Mouse (Mus musculus): ENCODE measurements around the gene S100a4. TPM values are rescaled to one million over a fixed set of nuclear protein-coding genes. Genes with fewer than 3 reads are reported as not detected.

The S100a4 gene
- polyA plus RNA-seq, 1 experiment from 2014 or later = 13.6 TPM

GRCm38 (mm10) chr3:90627807-90628206, 24.2 kb downstream of the S100a4 start:
- 57% methylated on average over 4 of the region's 4 CpGs for WGBS
- peak; percentile 41; the same call in 1 of the 2 replicates for ATAC-seq (ENCODE audit: insufficient read depth, low FRiP score, low read depth)
- Histone ChIP-seq H3K36me3 (no peaks in the 10 kb centered on the region), H3K9me3 (no peaks in the 10 kb centered on the region), H3K4me2 (no peak overlapping the region), H3K4me1 (peaks cover 15% of the 10 kb centered on the region), H3K27me3 (replicated peaks) (no peaks in the 10 kb centered on the region), H3K4me3 (replicated peaks) (no peak overlapping the region), H3K9ac (no peak overlapping the region), H3K27ac (peak overlapping the region; percentile 87; the same call in 1 of the 2 replicates)

DNA sequence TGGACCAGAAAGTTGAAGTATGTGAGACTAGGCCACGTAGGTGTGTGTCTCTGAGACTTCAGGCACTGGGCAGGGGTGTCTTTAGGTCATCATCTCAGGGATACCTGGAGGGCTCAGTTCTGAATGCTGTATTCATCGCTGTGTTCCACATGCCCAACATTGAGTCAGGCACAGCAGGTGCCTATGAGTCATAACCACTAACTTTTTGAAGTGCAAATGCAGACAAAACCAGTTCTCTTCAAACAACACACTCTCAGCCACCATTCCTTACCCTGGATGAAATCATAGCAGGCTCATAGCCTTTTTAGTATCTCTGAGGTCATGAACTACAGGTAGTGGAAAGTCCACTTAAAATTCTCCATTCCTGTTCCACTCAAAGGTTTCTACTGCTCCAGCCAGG, 25.7 kb downstream of the S100a4 start:
- Histone ChIP-seq H3K4me3 (replicated peaks) (no peak overlapping the region), H3K27ac (no peak overlapping the region), H3K36me3 (no peaks in the 10 kb centered on the region), H3K4me1 (no peaks in the 10 kb centered on the region; the same call in 1 of the 2 replicates), H3K9me3 (no peaks in the 10 kb centered on the region), H3K27me3 (replicated peaks) (no peaks in the 10 kb centered on the region), H3K9ac (no peak overlapping the region), H3K4me2 (no peak overlapping the region)
- 0 out of 2 replicates have a peak, but pooled peaks have one; percentile 27 for ATAC-seq (ENCODE audit: insufficient read depth, low FRiP score, low read depth)
- WGBS = 67% methylated on average over 2 of the region's 2 CpGs

GRCm38 (mm10) chr3:90631984-90632383, 28.4 kb downstream of the S100a4 start:
- H3K9me3 ChIP-seq = no peaks in the 10 kb centered on the region
- H3K4me2 ChIP-seq = no peak overlapping the region
- no peak overlapping the region for H3K9ac ChIP-seq
- no peaks in the 10 kb centered on the region for H3K27me3 ChIP-seq (replicated peaks)
- no peaks in the 10 kb centered on the region for H3K4me1 ChIP-seq
- WGBS = 66% methylated on average over 2 of the region's 2 CpGs
- no peak overlapping the region for H3K4me3 ChIP-seq (replicated peaks)
- ATAC-seq (ENCODE audit: insufficient read depth, low FRiP score, low read depth) = no peak
- no peak overlapping the region for H3K27ac ChIP-seq
- H3K36me3 ChIP-seq = no peaks in the 10 kb centered on the region

DNA sequence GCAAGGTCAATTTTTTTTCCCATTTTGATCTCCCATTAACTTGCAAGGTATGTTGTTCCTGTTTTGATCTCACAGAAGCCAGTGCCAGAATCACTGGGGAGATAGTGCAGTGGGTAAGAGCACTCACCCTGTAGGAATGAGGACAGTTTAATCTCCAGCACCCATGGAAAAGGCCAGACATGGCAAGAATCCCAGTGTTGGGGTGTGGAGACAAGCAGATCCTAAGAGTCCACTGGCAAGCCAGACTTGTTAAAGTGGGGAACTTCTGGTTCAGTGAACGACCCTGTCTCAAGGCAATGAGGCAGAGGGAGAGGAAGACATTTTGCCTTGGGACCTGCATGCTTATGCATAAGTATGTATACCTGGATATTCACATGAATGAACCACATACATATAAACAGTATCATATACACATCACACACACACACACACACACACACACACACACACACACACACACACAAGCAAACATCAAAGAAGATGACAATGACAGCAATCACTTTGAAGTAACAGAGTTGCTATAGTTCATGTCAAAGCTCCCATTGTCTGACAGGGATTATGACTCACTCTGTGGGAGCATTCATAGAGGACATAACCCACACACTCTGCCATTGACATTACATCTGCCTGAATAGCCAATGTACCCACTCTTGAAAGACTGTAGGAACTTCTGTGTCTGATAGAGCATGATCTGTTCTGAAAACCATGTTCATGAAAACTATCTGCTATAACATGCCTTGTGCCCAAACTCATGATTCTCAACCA, 35.1 kb downstream of the S100a4 start:
- no peak overlapping the region; the same call in 1 of the 2 replicates for H3K27ac ChIP-seq
- H3K9me3 ChIP-seq = no peaks in the 10 kb centered on the region
- no peak overlapping the region for H3K4me3 ChIP-seq (replicated peaks)
- no peaks in the 10 kb centered on the region for H3K4me1 ChIP-seq
- 73% methylated on average over 1 of the region's 1 CpGs for WGBS
- H3K36me3 ChIP-seq = no peaks in the 10 kb centered on the region
- H3K9ac ChIP-seq = no peak overlapping the region
- no peak overlapping the region for H3K4me2 ChIP-seq
- no peak for ATAC-seq (ENCODE audit: insufficient read depth, low FRiP score, low read depth)
- no peaks in the 10 kb centered on the region for H3K27me3 ChIP-seq (replicated peaks)

DNA sequence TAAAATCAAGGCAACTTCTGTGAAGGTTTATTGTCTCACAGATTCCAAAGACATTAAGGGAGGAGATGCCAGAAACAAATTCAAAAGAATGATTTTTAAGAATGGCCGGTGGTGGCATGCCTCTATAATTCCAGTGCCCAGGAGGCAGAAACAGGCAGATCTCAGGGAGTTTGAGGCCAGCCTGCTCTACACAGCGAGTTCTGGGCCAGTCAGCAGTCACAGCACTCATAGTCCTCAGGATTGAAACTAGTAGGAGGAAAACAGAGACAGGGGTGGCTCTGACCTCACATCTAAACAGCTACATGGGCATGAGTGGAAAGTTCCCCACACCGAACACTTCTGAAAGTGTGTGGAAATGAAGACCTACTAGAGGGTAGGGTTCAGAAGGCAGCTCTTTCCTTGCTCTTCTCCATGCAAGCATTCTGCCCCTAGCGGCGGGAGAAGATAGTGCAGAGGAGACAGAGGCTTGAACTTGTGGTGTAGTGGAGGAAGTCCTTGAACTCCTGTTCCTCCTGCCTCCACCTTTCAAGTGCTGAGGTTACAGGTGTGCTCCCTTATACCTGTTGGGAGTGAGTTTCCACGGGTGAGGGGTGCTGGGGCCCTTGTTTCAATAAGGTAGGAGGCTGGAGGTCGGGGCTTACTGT, 36.1 kb downstream of the S100a4 start:
- no peak for ATAC-seq (ENCODE audit: insufficient read depth, low FRiP score, low read depth)

GRCm38 (mm10) chr3:90640981-90641380, 37.4 kb downstream of the S100a4 start:
- H3K4me2 ChIP-seq = no peak overlapping the region
- 80% methylated on average over 7 of the region's 7 CpGs for WGBS

More for the DNA sequence above, 36.1 kb downstream of the S100a4 start:
- Histone ChIP-seq H3K9ac (no peak overlapping the region), H3K36me3 (no peaks in the 10 kb centered on the region), H3K27ac (no peak overlapping the region), H3K9me3 (no peaks in the 10 kb centered on the region), H3K4me1 (no peaks in the 10 kb centered on the region), H3K4me2 (no peak overlapping the region), H3K4me3 (replicated peaks) (no peak overlapping the region), H3K27me3 (replicated peaks) (no peaks in the 10 kb centered on the region)
- 47% methylated on average over 7 of the region's 7 CpGs for WGBS

DNA sequence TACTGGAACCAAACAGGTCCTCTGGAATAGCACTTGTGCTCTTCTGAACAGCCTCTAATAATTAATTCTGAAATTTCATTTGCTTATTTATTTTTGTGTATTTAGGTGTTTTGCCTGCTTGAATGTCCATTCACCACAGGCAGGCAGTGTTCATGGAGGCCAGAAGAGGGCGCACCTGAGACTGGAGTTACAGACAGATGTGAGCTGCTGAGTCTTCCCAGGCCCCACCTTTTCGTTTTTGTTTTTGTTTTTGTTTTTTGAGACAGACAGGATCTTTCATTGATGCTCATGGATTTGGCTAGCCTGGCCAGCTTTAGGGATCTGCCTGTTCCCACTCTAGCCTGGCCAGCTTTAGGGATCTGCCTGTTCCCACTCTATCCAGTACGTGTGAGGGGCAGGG, 40.6 kb downstream of the S100a4 start:
- Histone ChIP-seq H3K27ac (no peak overlapping the region), H3K4me1 (no peaks in the 10 kb centered on the region), H3K36me3 (no peaks in the 10 kb centered on the region), H3K9ac (no peak overlapping the region), H3K27me3 (replicated peaks) (no peaks in the 10 kb centered on the region), H3K9me3 (no peaks in the 10 kb centered on the region), H3K4me2 (no peak overlapping the region), H3K4me3 (replicated peaks) (no peak overlapping the region)
- WGBS = 56% methylated on average over 3 of the region's 3 CpGs
- no peak for ATAC-seq (ENCODE audit: insufficient read depth, low FRiP score, low read depth)

More at GRCm38 (mm10) chr3:90640981-90641380, 37.4 kb downstream of the S100a4 start:
- Histone ChIP-seq H3K27ac (no peak overlapping the region), H3K4me1 (no peaks in the 10 kb centered on the region), H3K4me3 (replicated peaks) (no peak overlapping the region), H3K9ac (no peak overlapping the region), H3K36me3 (no peaks in the 10 kb centered on the region), H3K27me3 (replicated peaks) (no peaks in the 10 kb centered on the region), H3K9me3 (no peaks in the 10 kb centered on the region)
- ATAC-seq (ENCODE audit: insufficient read depth, low FRiP score, low read depth) = no peak

- 83% methylated on average over 1 of the region's 1 CpGs for WGBS
- no peak for ATAC-seq (ENCODE audit: insufficient read depth, low FRiP score, low read depth)
- Histone ChIP-seq H3K9ac (no peak overlapping the region), H3K9me3 (no peaks in the 10 kb centered on the region), H3K27ac (no peak overlapping the region), H3K27me3 (replicated peaks) (no peaks in the 10 kb centered on the region), H3K4me2 (no peak overlapping the region), H3K4me3 (replicated peaks) (no peak overlapping the region), H3K36me3 (no peaks in the 10 kb centered on the region), H3K4me1 (no peaks in the 10 kb centered on the region)
Measured at GRCm38 (mm10) chr3:90647291-90647690, 43.7 kb downstream of the S100a4 start.

DNA sequence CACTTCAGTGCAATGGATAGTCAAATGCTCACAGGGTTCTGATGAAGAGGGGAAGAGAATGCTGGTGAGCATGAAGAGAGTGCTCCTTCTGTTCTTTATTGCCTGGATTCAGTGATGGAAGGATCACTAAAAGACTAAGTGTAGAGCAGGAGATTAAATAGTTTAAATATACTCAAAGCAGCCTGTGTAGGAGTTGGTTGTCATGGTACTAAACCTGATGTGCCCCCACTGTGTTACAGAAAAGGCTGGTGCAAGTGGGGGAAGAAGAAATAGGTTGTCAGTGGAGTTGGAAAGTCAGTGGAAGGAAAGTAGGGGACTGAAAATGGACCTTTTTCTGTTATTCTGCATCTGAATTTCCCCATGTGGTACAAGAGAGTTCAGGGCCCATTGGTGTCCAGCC, 45.4 kb downstream of the S100a4 start:
- no peak overlapping the region for H3K4me3 ChIP-seq (replicated peaks)
- H3K36me3 ChIP-seq = no peaks in the 10 kb centered on the region
- no peak overlapping the region for H3K27ac ChIP-seq
- H3K9ac ChIP-seq = no peak overlapping the region
- H3K4me2 ChIP-seq = no peak overlapping the region
- H3K27me3 ChIP-seq (replicated peaks) = no peaks in the 10 kb centered on the region
- H3K4me1 ChIP-seq = no peaks in the 10 kb centered on the region
- H3K9me3 ChIP-seq = no peaks in the 10 kb centered on the region
- no peak for ATAC-seq (ENCODE audit: insufficient read depth, low FRiP score, low read depth)

- Histone ChIP-seq H3K9ac (no peak overlapping the region), H3K4me3 (replicated peaks) (no peak overlapping the region), H3K9me3 (no peaks in the 10 kb centered on the region), H3K4me1 (no peaks in the 10 kb centered on the region), H3K36me3 (no peaks in the 10 kb centered on the region), H3K4me2 (no peak overlapping the region), H3K27ac (no peak overlapping the region), H3K27me3 (replicated peaks) (no peaks in the 10 kb centered on the region)
- 89% methylated on average over 2 of the region's 2 CpGs for WGBS
- ATAC-seq (ENCODE audit: insufficient read depth, low FRiP score, low read depth) = no peak
Measured at GRCm38 (mm10) chr3:90649832-90650231, 46.3 kb downstream of the S100a4 start.

DNA sequence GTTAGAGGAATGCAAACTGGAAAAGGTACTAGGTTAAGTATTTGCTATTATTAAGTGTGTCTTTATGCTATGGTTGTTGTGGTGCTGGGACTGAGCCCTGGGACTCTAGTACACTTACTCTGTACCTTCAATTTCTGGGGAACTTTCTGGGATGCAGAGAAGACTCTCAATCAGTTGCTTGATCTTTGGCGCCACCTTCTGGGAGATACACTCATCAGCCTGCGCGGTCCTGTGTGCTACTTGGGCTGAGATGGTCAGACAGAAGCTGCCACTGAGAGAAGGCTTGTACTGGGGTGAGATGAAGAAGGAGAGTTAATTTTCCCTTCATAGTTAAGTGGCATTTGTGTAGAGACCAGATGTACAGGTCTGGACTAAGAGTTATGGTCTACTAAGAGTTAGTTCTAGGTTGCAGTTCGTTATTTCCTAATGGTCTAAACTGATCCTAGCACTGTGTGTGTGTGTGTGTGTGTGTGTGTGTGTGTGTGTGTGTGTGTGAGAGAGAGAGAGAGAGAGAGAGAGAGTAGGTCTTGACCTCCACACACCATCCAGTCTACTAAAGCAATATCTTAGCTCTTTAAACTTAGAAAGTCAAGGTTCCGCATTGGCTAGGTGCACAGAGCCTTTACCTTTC, 49.4 kb downstream of the S100a4 start:
- Histone ChIP-seq H3K4me1 (no peaks in the 10 kb centered on the region), H3K36me3 (no peaks in the 10 kb centered on the region), H3K9me3 (no peaks in the 10 kb centered on the region), H3K4me3 (replicated peaks) (no peak overlapping the region), H3K9ac (no peak overlapping the region), H3K4me2 (no peak overlapping the region), H3K27me3 (replicated peaks) (no peaks in the 10 kb centered on the region), H3K27ac (no peak overlapping the region)
- 34% methylated on average over 5 of the region's 5 CpGs for WGBS
- no peak; the same call in 1 of the 2 replicates for ATAC-seq (ENCODE audit: insufficient read depth, low FRiP score, low read depth)

DNA sequence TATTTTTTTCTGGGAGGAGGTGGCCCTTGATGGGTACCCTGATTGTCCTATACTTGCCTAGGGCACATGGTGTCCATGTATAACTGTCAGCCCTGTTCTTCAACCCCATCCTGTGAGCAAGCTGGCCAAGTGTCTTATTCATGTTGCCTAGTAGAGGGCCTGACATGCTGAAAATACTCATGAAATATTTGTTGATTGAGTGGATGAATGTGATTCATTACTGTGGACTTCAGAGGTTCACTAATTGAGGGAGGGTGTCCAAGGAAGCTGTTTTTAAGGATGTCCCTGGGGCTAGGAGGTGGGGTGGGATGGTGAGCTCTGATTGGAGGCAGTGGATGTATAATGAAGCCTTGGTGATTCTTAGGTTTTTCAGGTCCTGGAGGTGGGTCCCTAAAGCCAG, 50.1 kb downstream of the S100a4 start, which contains the start of gene S100a7a:
Gene S100a7a (plus strand): TSS at position 301 of the 400 bp plus-strand sequence.
- no peak within 1 kb of the TSS for H3K4me2 ChIP-seq
- no peaks in the 10 kb centered on the region for H3K36me3 ChIP-seq
- H3K4me3 ChIP-seq (replicated peaks) = no peak within 1 kb of the TSS
- no peaks in the 10 kb centered on the region for H3K4me1 ChIP-seq
- H3K9ac ChIP-seq = no peak within 1 kb of the TSS
- no peaks in the 10 kb centered on the region for H3K9me3 ChIP-seq
- no peaks in the 10 kb centered on the region for H3K27me3 ChIP-seq (replicated peaks)
- no peak within 1 kb of the TSS for H3K27ac ChIP-seq
- ATAC-seq (ENCODE audit: insufficient read depth, low FRiP score, low read depth) = no peak

Data from stomach, embryonic 15.5 days (tissue).